Mouse (Mus musculus) liver, embryonic 16.5 days (tissue): ENCODE data around the gene Slc22a14. TPM values are rescaled to one million over a fixed set of nuclear protein-coding genes. Genes with fewer than 3 reads are reported as not detected.
"Not testable (repeated sequence)": the region's sequence is repeated elsewhere in the genome, so short reads cannot be mapped to it uniquely, and the experiment has no call there.

Source experiments
- ATAC-seq: fragments of 200-750 bp; cut with Nextera tagmentation; 2 replicates; pipeline ENCODE4 v1.8.0; 2017; ENCODE audit warnings: low read depth, mild to moderate bottlenecking, moderate number of reproducible peaks, moderate library complexity
- H3K27ac ChIP-seq: fragments of 300-500 bp; sonication (generic); 2 replicates; pipeline ENCODE4 v1.5.1; 2014; ENCODE audit warnings: mild to moderate bottlenecking, low read length
- H3K27me3 ChIP-seq: fragments of 300-500 bp; sonication (generic); 2 replicates; pipeline ENCODE4 v1.6.1; 2014; ENCODE audit warnings: low read depth, low read length, mixed read lengths; ENCODE audit not compliant: control insufficient read depth, insufficient read depth
- H3K36me3 ChIP-seq: fragments of 300-500 bp; sonication (generic); 2 replicates; pipeline ENCODE4 v1.6.1; 2014; ENCODE audit warnings: mild to moderate bottlenecking; ENCODE audit not compliant: control insufficient read depth, insufficient read depth
- H3K4me1 ChIP-seq: fragments of 300-500 bp; sonication (generic); 2 replicates; pipeline ENCODE4 v1.6.1; 2014; ENCODE audit warnings: low read depth, low read length, mixed read lengths; ENCODE audit not compliant: control insufficient read depth
- H3K4me2 ChIP-seq: fragments of 300-500 bp; sonication (generic); 2 replicates; pipeline ENCODE4 v1.6.1; 2014; ENCODE audit warnings: low read depth, low read length, mixed read lengths
- H3K4me3 ChIP-seq: fragments of 300-500 bp; sonication (generic); 2 replicates; pipeline ENCODE4 v1.5.1; 2014; ENCODE audit warnings: low read depth, mild to moderate bottlenecking, low read length
- H3K9ac ChIP-seq: fragments of 300-500 bp; sonication (generic); 2 replicates; pipeline ENCODE4 v1.6.1; 2014; ENCODE audit warnings: low read depth, low read length
- H3K9me3 ChIP-seq: fragments of 300-500 bp; sonication (generic); replicated peaks from 2 replicates; pipeline ENCODE4 v1.6.1; 2016; ENCODE audit warnings: low read length; ENCODE audit not compliant: control insufficient read depth
- WGBS: fragments of 180-500 bp; shearing (Covaris S2); extraction: QIAGEN DNeasy Blood & Tissue Kit; methylation state at CpG from one replicate; pipeline ENCODE4 v1.1.7; 2014; ENCODE audit not compliant: insufficient replicate concordance; 5-methylcytosine and 5-hydroxymethylcytosine counted together
- polyA plus RNA-seq: library from polyadenylated mRNA; unstranded; fragments of >200 nt; fragmentation: Nextera tagmentation; extraction: Ambion mirVana; gene quantifications from 2 replicates; pipeline ENCODE4 v1.2.1, GENCODE M21; 2015

Gene Slc22a14
- polyA plus RNA-seq, 1 experiment from 2014 or later: not detected

DNA sequence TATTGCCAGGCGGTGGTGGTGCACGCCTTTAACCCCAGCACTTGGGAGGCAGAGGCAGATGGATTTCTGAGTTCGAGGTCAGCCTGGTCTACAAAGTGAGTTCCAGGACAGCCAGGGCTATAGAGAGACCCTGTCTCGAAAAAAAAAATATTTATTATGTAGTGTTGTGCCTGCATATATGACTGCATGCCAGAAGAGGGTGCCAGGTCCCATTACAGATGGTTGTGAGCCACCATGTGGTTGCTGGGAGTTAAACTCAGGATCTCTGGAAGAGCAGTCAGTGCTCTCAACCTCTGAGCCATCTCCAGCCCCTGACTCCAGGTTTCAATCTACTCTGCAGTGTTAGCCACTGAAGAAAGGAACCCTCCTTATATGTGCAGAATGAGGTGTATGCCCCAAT lies 5.4 kb upstream of the Slc22a14 start:
- not testable (repeated sequence) for H3K9me3 ChIP-seq, H3K4me2 ChIP-seq, H3K4me1 ChIP-seq, H3K27ac ChIP-seq, H3K4me3 ChIP-seq, H3K27me3 ChIP-seq, ATAC-seq, H3K36me3 ChIP-seq, H3K9ac ChIP-seq
- WGBS: 69% methylated on average over 4 of the region's 4 CpGs

- no peaks in the 10 kb centered on the region for H3K27me3 ChIP-seq
- H3K9ac ChIP-seq: no peak overlapping the region
- H3K4me1 ChIP-seq: no peaks in the 10 kb centered on the region
- whole genome bisulfite sequencing: 68% methylated on average over 3 of the region's 3 CpGs
- H3K36me3 ChIP-seq: no peaks in the 10 kb centered on the region
- no peak overlapping the region for H3K27ac ChIP-seq
- H3K4me3 ChIP-seq: no peak overlapping the region
- no peaks in the 10 kb centered on the region for H3K9me3 ChIP-seq
- ATAC-seq: no peak
- H3K4me2 ChIP-seq: no peak overlapping the region
These were observed 3.0 kb upstream of the Slc22a14 start for GRCm38 (mm10) chr9:119368367-119368766.

GRCm38 (mm10) chr9:119363229-119363628 lies 2.1 kb downstream of the Slc22a14 start:
- Histone ChIP-seq H3K27ac (no peak overlapping the region), H3K4me3 (no peak overlapping the region), H3K36me3 (no peaks in the 10 kb centered on the region), H3K9me3 (no peaks in the 10 kb centered on the region), H3K27me3 (no peaks in the 10 kb centered on the region), H3K9ac (no peak overlapping the region), H3K4me1 (peaks cover under 1% of the 10 kb centered on the region; the same call in 1 of the 2 replicates), H3K4me2 (no peak overlapping the region)
- no peak for ATAC-seq
- WGBS: 81% methylated on average over 12 of the region's 12 CpGs

DNA sequence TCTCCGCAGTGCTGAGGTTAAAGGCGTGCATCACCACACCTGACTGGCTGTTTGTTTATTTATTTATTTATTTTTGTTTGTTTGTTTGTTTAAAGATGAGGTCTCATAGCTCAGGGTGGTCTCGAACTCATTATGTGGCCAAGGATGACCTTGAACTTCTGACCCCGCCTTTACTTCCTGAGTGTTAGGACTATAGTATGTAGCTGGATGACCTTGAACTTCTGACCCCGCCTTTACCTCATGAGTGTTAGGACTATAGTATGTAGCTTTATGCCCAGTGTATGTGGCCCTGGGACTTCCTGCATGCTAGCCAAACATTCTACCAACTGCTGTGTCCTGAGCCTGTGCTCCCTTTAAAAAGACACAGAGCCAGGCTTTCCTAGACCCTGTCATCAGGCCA lies 3.9 kb downstream of the Slc22a14 start:
- Histone ChIP-seq H3K9ac (no peak overlapping the region), H3K36me3 (no peaks in the 10 kb centered on the region), H3K4me1 (peaks cover 6% of the 10 kb centered on the region), H3K4me3 (no peak overlapping the region), H3K4me2 (no peak overlapping the region), H3K27me3 (no peaks in the 10 kb centered on the region), H3K9me3 (no peaks in the 10 kb centered on the region), H3K27ac (no peak overlapping the region)
- WGBS: 70% methylated on average over 5 of the region's 5 CpGs
- no peak for ATAC-seq

- H3K4me1 ChIP-seq: peaks cover 6% of the 10 kb centered on the region
- no peaks in the 10 kb centered on the region for H3K36me3 ChIP-seq
- no peaks in the 10 kb centered on the region for H3K9me3 ChIP-seq
- H3K4me2 ChIP-seq: peak overlapping the region; percentile 94
- H3K27me3 ChIP-seq: no peaks in the 10 kb centered on the region
- peak overlapping the region; percentile 76 for H3K4me3 ChIP-seq
- H3K9ac ChIP-seq: peak overlapping the region; percentile 76
- WGBS: 39% methylated on average over 9 of the region's 9 CpGs
- H3K27ac ChIP-seq: no peak overlapping the region
- ATAC-seq: no peak
These were observed 7.3 kb downstream of the Slc22a14 start for GRCm38 (mm10) chr9:119358058-119358429.

DNA sequence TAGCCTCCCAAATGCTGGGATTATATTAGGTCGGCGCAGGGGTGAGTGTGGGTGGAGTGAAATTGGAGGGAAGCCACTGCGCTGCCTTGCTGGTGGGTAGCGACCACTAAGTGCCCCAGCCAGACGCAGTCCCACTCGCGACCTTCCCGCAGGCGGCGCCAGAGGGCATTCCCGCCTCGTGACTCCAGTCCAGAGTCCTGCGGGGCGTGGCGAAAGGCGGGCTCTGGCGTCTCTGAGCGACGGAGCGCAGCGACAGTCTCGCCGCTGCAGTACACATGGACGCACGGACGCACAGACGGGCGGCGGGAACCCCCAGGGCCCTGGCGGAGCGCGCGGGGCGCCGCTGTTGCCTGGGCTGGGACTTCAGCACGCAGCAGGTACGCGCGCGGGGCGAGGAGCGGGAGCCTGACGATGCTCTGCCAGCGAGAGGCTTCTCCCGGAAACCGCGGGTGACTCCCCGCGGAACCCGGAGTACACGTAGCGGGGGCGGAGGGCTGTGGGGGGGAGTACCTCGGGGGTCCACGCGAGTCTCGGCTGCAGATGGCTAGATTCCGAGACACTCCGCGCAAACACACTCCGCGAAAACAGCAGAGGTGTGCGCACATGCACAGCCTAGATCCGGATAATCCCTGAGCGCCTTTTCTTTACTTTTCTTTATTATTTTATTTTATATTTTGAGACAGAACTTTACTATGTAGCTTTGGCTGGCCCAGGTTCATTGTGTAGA lies 7.9 kb downstream of the Slc22a14 start, which contains the start of gene Xylb:
Gene Xylb (plus strand): TSS at position 51 of the 727 bp plus-strand sequence.
- Histone ChIP-seq H3K27me3 (no peaks in the 10 kb centered on the region), H3K4me2 (peak within 1 kb of the TSS; percentile 94), H3K4me1 (peaks cover 6% of the 10 kb centered on the region), H3K9ac (peak within 1 kb of the TSS; percentile 76), H3K36me3 (no peaks in the 10 kb centered on the region), H3K4me3 (peak within 1 kb of the TSS; percentile 76), H3K9me3 (no peaks in the 10 kb centered on the region), H3K27ac (no peak within 1 kb of the TSS)
- ATAC-seq: peak; percentile 93
- WGBS: 3% methylated on average over 65 of the region's 65 CpGs

DNA sequence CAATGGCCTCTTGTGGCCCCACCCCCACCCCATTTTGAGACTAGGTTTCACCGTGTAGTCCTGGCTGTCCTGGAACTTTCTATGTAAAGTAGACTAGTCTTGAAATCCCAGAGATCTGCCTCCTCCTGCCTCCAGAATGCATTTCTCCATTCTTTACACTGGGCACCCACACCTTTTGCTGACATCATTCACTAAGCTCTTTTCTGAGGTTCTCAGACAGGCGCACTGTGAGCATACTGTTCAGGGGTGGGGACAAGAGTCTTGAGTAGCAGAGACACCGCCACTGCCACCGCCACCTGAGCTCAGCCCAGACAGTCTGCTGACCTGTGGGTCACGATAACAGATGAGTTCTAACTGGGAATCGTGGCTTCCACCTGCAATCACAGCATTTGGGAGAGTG lies 9.4 kb downstream of the Slc22a14 start:
- Histone ChIP-seq H3K9ac (no peak overlapping the region), H3K27ac (no peak overlapping the region)
- 66% methylated on average over 6 of the region's 6 CpGs for WGBS

DNA sequence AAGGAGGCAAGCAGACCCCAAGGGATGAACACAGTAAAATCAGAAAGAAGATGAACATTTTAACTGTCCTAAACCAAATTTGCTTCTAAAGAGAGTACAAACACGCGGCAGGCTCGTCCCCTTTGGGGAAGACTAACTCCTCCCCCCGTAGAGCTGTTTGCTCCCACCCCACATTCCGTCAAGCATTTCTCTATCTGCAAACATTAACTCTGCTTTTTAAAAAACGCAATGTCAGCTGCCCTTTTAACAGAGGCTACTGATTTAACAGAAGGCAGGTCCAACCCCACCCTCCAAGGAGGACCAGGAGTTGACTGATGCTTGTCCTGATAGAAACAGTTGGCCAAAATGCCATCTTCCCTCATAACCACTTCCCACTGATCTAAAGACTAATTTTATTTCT lies 11.4 kb downstream of the Slc22a14 start:
- WGBS: 48% methylated on average over 6 of the region's 6 CpGs
- Histone ChIP-seq H3K4me2 (no peak overlapping the region), H3K9ac (no peak overlapping the region), H3K27me3 (no peaks in the 10 kb centered on the region), H3K4me1 (peaks cover 6% of the 10 kb centered on the region), H3K9me3 (no peaks in the 10 kb centered on the region), H3K4me3 (no peak overlapping the region), H3K36me3 (no peaks in the 10 kb centered on the region), H3K27ac (no peak overlapping the region)
- ATAC-seq: no peak

More for the DNA sequence above, 9.4 kb downstream of the Slc22a14 start:
- no peaks in the 10 kb centered on the region for H3K36me3 ChIP-seq
- H3K4me1 ChIP-seq: peaks cover 6% of the 10 kb centered on the region
- H3K9me3 ChIP-seq: no peaks in the 10 kb centered on the region
- no peak overlapping the region for H3K4me2 ChIP-seq
- no peaks in the 10 kb centered on the region for H3K27me3 ChIP-seq
- no peak overlapping the region for H3K4me3 ChIP-seq
- ATAC-seq: no peak

DNA sequence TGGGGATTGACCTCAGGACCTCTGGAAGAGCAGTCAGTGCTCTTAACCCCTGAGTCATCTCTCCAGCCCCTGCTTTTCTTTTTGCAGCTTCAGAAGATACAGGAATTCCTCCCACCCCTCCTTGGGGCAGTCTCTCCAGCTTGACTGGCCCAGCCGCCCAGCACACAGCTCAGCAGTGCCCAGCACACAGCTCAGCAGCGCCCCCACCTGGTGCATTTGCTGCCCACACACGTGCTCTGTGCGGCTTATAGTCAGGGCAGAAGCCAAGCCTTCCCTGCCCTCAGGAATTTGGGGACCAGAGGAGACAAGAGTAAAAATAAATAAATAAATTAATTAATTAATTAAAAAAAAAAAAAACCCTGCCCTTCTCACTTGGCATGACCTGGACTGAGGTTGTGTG lies 13.3 kb downstream of the Slc22a14 start:
- H3K27ac ChIP-seq: no peak overlapping the region
- no peaks in the 10 kb centered on the region for H3K4me1 ChIP-seq
- no peak overlapping the region for H3K4me3 ChIP-seq
- no peaks in the 10 kb centered on the region for H3K9me3 ChIP-seq
- H3K9ac ChIP-seq: no peak overlapping the region
- no peak overlapping the region for H3K4me2 ChIP-seq
- peaks cover 2% of the 10 kb centered on the region; the same call in 1 of the 2 replicates for H3K36me3 ChIP-seq
- peak; percentile 75 for ATAC-seq
- no peaks in the 10 kb centered on the region for H3K27me3 ChIP-seq
- WGBS: 24% methylated on average over 4 of the region's 4 CpGs
